In genomic region chr7:89787735-89788134, GRCm38 (mm10) we compare ENCODE assay signal across 13 mouse cellular contexts.
DNase-seq lines count a peak whose midpoint lies in the region; TF ChIP-seq lines count a peak whose summit lies in the region.
"Had no signal": no experiment of that assay in that cellular context is flagged by ENCODE, and none has a peak within 500 bp of the region (broad histone marks: within the 10 kb centered on the region; RNA-seq: fewer than 3 reads in every experiment).

No protein-coding gene starts in this region.

- DNase-seq in lung, adult 18-20 months, result peak; percentile 50 to 56
- DNase-seq in lung, adult 2 months, result no peak
- DNase-seq in adrenal gland, adult 8-10 months, result peak; percentile 75
- peak; percentile 15 for DNase-seq in gastrocnemius, postnatal 25 days
- peak; percentile 54 for DNase-seq in testis, postnatal 10 days (ENCODE audit: low spot score)
- DNase-seq in right cerebral cortex, postnatal 36 days (ENCODE audit: low spot score in 2 of 2), result no peak
- DNase-seq in B cell, adult 2 months, result no peak
- DNase-seq: cerebellum, adult 9-11 months; right cerebral cortex, adult 18-20 months; thymus, postnatal 25 days had no signal

- peaks cover 3% of the 10 kb centered on the region; the same call in 1 of the 2 replicates for H3K4me1 ChIP-seq in lung, adult 2 months (ENCODE audit: control insufficient read depth, insufficient read depth, low read length)
- H3K4me1 ChIP-seq: lung, embryonic 15.5 days; midbrain, embryonic 15.5 days had no signal

- 55% methylated on average over 7 of the region's 7 CpGs for WGBS in lung, adult 2 months

- no peak for TF ChIP-seq CTCF in lung, adult 2 months (IDR thresholded peaks at IDR 0.05; ENCODE audit: insufficient read depth, low read length)

- no peak overlapping the region for H3K4me3 ChIP-seq in lung, adult 2 months (replicated peaks; ENCODE audit: extremely low read depth, low read depth, low read length)
- H3K4me3 ChIP-seq: left cerebral cortex, adult 2 months; lung, embryonic 15.5 days; midbrain, embryonic 15.5 days had no signal

- no peak for TF ChIP-seq POLR2A in lung, adult 2 months (IDR thresholded peaks at IDR 0.05; ENCODE audit: borderline replicate concordance, extremely low read depth, low read depth, low read length)

Comparison
In these comparisons a context has a peak if more than half of its experiments do, and no peak if none do; other contexts are left out.
1. DNase-seq: peak in lung, adult 18-20 months (2 of 2), adrenal gland, adult 8-10 months (single experiment), gastrocnemius, postnatal 25 days (single experiment) and testis, postnatal 10 days (single experiment); none in lung, adult 2 months (single experiment), right cerebral cortex, postnatal 36 days (0 of 2) and B cell, adult 2 months (0 of 2).